Mouse (Mus musculus) cerebellum, postnatal 36 days (tissue): ENCODE data around the gene Tmem87b.

Experiments
- DNase-seq, 2 experiments: peaks; one replicate each; pipeline ENCODE4 v3.0.0; 2021 to 2022; ENCODE audit warnings: mixed read lengths in 2 of 2

Gene Tmem87b

DNA sequence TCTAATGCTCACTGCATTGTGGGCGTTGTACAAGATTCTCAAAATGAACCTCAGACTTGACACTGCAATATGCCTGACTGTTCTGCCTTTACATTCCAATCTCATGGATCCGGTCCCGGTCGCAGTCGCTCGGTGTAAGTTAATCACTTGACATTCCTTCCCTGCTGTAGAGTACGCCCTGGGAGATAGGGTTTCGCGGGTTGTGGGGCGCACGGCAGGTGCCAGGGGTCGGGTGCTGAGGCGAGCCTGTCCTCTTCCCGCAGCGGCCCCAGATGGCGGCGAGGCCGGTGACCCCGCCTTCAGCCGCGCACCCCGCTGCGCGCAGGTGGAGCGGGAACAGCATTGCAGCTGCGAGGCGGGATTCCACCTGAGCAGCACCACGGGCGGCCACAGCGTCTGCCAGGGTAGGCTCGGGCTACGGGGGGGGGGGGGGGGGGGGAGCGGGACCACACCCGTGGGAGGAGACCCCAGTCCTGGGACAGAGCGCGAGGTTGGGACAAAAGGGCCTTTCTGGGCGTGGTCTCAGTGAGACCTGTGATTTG is 74.3 kb downstream of the Tmem87b start:
- DNase-seq = peak; percentile 36 to 45

- DNase-seq = no peak
Measured at GRCm38 (mm10) chr2:128902843-128903242, 84.9 kb downstream of the Tmem87b start.

GRCm38 (mm10) chr2:128903661-128904060 is 85.7 kb downstream of the Tmem87b start:
- no peak for DNase-seq
